ENCODE assay signal across 9 mouse cellular contexts in the genomic region with DNA sequence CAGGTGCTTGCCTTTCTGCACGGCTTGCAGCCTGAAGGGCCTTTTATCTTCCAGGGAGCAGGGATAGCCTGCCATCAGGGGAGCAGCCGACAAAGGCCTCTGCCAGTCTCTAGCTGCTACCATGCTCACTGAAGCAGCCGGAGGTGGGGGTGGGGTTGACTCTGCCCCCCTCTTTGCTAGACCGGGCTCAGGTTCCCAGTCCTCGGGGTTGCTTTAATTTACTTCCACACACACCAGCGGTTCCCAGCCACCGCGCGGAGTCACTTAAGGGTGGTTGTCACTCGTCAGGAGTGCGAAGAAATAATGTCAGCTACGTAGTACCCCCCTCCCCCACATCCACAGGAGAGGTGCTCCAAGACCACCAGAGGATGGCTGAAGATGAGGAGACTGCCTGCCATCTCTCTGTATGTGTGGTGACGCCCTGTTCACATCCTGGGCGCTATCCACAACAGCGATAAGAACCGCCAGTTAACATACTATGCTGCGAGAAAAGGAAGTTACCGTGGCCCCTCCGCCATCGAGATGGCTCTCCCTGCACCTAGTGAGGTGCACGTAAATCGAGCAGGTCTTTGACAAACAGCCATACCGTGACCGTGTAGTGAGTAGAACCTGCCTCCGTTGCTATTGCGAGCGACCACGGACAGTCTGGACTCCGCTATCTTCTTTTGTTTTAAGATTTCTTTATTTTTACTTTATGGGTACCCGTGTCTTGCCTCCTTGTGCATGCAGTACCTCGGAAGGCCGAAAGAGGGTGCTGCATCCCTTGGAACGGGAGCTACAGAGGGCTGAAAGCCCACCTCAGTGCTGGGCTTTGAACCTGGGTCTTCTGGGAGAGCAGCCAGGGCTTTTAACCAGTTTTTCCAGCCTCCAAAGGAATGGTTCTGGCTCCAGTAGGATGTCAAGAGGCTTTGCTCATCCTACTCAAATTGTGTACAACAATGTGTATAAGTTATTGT. TPM values are rescaled to one million over a fixed set of nuclear protein-coding genes. Genes with fewer than 3 reads are reported as not detected.
DNase-seq lines count a peak whose midpoint lies in the region; ATAC-seq and TF ChIP-seq lines count a peak whose summit lies in the region.
"Had no signal": no experiment of that assay in that cellular context is flagged by ENCODE, and none has a peak within 500 bp of the region (broad histone marks: within the 10 kb centered on the region; RNA-seq: fewer than 3 reads in every experiment).

No protein-coding gene starts in this region.

- TF ChIP-seq CTCF in heart, adult 2 months (IDR thresholded peaks at IDR 0.05), result peak; percentile 65

- peak overlapping the region; percentile 37 for H3K4me2 ChIP-seq in intestine, embryonic 16.5 days (ENCODE audit: low read depth, low read length)

- no peak for TF ChIP-seq EP300 in heart, adult 2 months (IDR thresholded peaks at IDR 0.05; ENCODE audit: insufficient read depth, low read depth, low read length)

- ATAC-seq in intestine, embryonic 16.5 days, result no peak

- TF ChIP-seq POLR2A in heart, adult 2 months (IDR thresholded peaks at IDR 0.05; ENCODE audit: insufficient read depth, low read depth, low read length), result no peak

- 7% methylated on average over 33 of the region's 33 CpGs for WGBS in heart, adult 2 months
- 7% methylated on average over 33 of the region's 33 CpGs for WGBS in intestine, embryonic 16.5 days
- WGBS in limb, embryonic 10.5 days, result 4% methylated on average over 33 of the region's 33 CpGs

- no peak overlapping the region for H3K9ac ChIP-seq in heart, adult 2 months (ENCODE audit: low read depth, low read length)
- no peak overlapping the region for H3K9ac ChIP-seq in intestine, embryonic 16.5 days (ENCODE audit: low read depth, low read length)

- no peaks in the 10 kb centered on the region for H3K4me1 ChIP-seq in heart, adult 2 months (ENCODE audit: control insufficient read depth, insufficient read depth, low read length)
- no peaks in the 10 kb centered on the region for H3K4me1 ChIP-seq in intestine, embryonic 16.5 days (ENCODE audit: control insufficient read depth, insufficient read depth, low read length)
- peaks cover 35% of the 10 kb centered on the region for H3K4me1 ChIP-seq in limb, embryonic 10.5 days

- peak in 1 of 2 experiments; percentile 44 for DNase-seq in heart, adult 2 months
- DNase-seq in heart, postnatal 25 days (ENCODE audit: low spot score), result no peak
- DNase-seq in cerebellum, adult 9-11 months, result peak; percentile 80
- DNase-seq in frontal cortex, postnatal 14 days (ENCODE audit: low spot score in 2 of 2), result peak; percentile 61 to 84
- peak; percentile 89 for DNase-seq in limb, embryonic 10.5 days (ENCODE audit: low spot score)
- peak; percentile 12 for DNase-seq in naive thymus-derived CD4-positive, alpha-beta T cell, adult 2 months (ENCODE audit: low read depth)
- peak; percentile 37 for DNase-seq in thymus, postnatal 0 days (ENCODE audit: low spot score)

- no peak overlapping the region for H3K27ac ChIP-seq in heart, adult 2 months
- H3K27ac ChIP-seq in intestine, embryonic 16.5 days (ENCODE audit: low read length), result no peak overlapping the region
- peak overlapping the region; percentile 79 for H3K27ac ChIP-seq in limb, embryonic 10.5 days

- H3K79me2 ChIP-seq in heart, adult 2 months (replicated peaks; ENCODE audit: control insufficient read depth, insufficient read depth, low read length), result no peaks in the 10 kb centered on the region

- H3K36me3 ChIP-seq in heart, adult 2 months (ENCODE audit: control insufficient read depth, insufficient read depth, low read length), result no peaks in the 10 kb centered on the region
- no peaks in the 10 kb centered on the region for H3K36me3 ChIP-seq in intestine, embryonic 16.5 days (ENCODE audit: control insufficient read depth, insufficient read depth, low read length)
- no peaks in the 10 kb centered on the region for H3K36me3 ChIP-seq in limb, embryonic 10.5 days
- H3K36me3 ChIP-seq: G1E had no signal

- H3K9me3 ChIP-seq in intestine, embryonic 16.5 days (ENCODE audit: control insufficient read depth, low read length), result no peaks in the 10 kb centered on the region
- H3K9me3 ChIP-seq in limb, embryonic 10.5 days (replicated peaks), result no peaks in the 10 kb centered on the region

- H3K4me3 ChIP-seq in heart, adult 2 months, result no peak overlapping the region
- H3K4me3 ChIP-seq in intestine, embryonic 16.5 days (ENCODE audit: low read length), result no peak overlapping the region; the same call in 1 of the 2 replicates
- peak overlapping the region; percentile 50 for H3K4me3 ChIP-seq in limb, embryonic 10.5 days

- intact Hi-C loops in heart, adult 2 months (cut with DNase I), result no loop called here
- intact Hi-C loops in heart, postnatal 25 days (cut with DNase I), result no loop called here

- peaks cover 2% of the 10 kb centered on the region; the same call in 1 of the 2 replicates for H3K27me3 ChIP-seq in heart, adult 2 months (ENCODE audit: control insufficient read depth, insufficient read depth, low read length)
- H3K27me3 ChIP-seq in intestine, embryonic 16.5 days (replicated peaks; ENCODE audit: control insufficient read depth, insufficient read depth, low read length), result no peaks in the 10 kb centered on the region; the same call in 1 of the 2 replicates
- H3K27me3 ChIP-seq in limb, embryonic 10.5 days (ENCODE audit: low read depth, poor library complexity, severe bottlenecking), result no peaks in the 10 kb centered on the region

RNA-seq across cellular contexts. Expression of a gene that starts 16.2 kb away (rescaled TPM):
- not detected for total RNA-seq in heart, adult 2 months (2021)
- polyA plus RNA-seq in heart, adult 2 months (2012; rRNA removed), result not detected in 2 replicates
- total RNA-seq in heart, postnatal 25 days (2021), result not detected
- not detected in 2 replicates for polyA plus RNA-seq in intestine, embryonic 16.5 days (2015; fragmentation: Nextera tagmentation; extraction: Ambion mirVana)
- polyA plus RNA-seq in limb, embryonic 10.5 days (2016; fragmentation: Nextera tagmentation; extraction: Ambion mirVana), result not detected in 2 replicates
- polyA plus RNA-seq in thymus, postnatal 0 days (2015; fragmentation: Nextera tagmentation; extraction: Ambion mirVana), result not detected in 2 replicates
- total RNA-seq: G1E had no signal
- polyA plus RNA-seq: G1E had no signal
